19 mouse cellular contexts compared by ENCODE assay signal in genomic region chr2:105691296-105691695, GRCm38 (mm10). TPM values are rescaled to one million over a fixed set of nuclear protein-coding genes. Genes with fewer than 3 reads are reported as not detected.
DNase-seq lines count a peak whose midpoint lies in the region; ATAC-seq lines count a peak whose summit lies in the region.
"Had no signal": no experiment of that assay in that cellular context is flagged by ENCODE, and none has a peak within 500 bp of the region (broad histone marks: within the 10 kb centered on the region; RNA-seq: fewer than 3 reads in every experiment).

No protein-coding gene starts in this region.

- DNase-seq in embryonic facial prominence, embryonic 11.5 days (ENCODE audit: low spot score): peak; percentile 11
- DNase-seq in embryonic facial prominence, embryonic 10.5 days (ENCODE audit: low spot score): no peak
- DNase-seq in neural tube, embryonic 11.5 days (ENCODE audit: low spot score): peak; percentile 22
- DNase-seq in neural tube, embryonic 10.5 days (ENCODE audit: extremely low spot score, low spot score): no peak
- DNase-seq in layer of hippocampus, postnatal 25 days (ENCODE audit: extremely low spot score in 1 of 2, low spot score in 1 of 2): no peak
- DNase-seq in spleen, postnatal 10 days (ENCODE audit: low spot score in 2 of 2): no peak
- DNase-seq: adrenal gland, postnatal 25 days; gastrocnemius, adult 2 months; heart, postnatal 10 days; kidney, adult 8-10 months; kidney, postnatal 36 days; lung, postnatal 14 days; thymus, adult 18-20 months had no signal

- peaks cover 62% of the 10 kb centered on the region for H3K27me3 ChIP-seq in embryonic facial prominence, embryonic 11.5 days (ENCODE audit: control insufficient read depth, insufficient read depth, low read length)
- peaks cover 88% of the 10 kb centered on the region for H3K27me3 ChIP-seq in embryonic facial prominence, embryonic 10.5 days (replicated peaks; ENCODE audit: low read depth, poor library complexity, severe bottlenecking)
- H3K27me3 ChIP-seq in neural tube, embryonic 11.5 days (ENCODE audit: control insufficient read depth, insufficient read depth, low read length): peaks cover 45% of the 10 kb centered on the region
- peaks cover 52% of the 10 kb centered on the region for H3K27me3 ChIP-seq in forebrain, embryonic 12.5 days

- no peaks in the 10 kb centered on the region for H3K9me3 ChIP-seq in embryonic facial prominence, embryonic 11.5 days (replicated peaks; ENCODE audit: control insufficient read depth, low read length)
- no peaks in the 10 kb centered on the region for H3K9me3 ChIP-seq in embryonic facial prominence, embryonic 10.5 days
- H3K9me3 ChIP-seq in neural tube, embryonic 11.5 days (ENCODE audit: control insufficient read depth, low read length): no peaks in the 10 kb centered on the region
- H3K9me3 ChIP-seq in forebrain, embryonic 12.5 days: no peaks in the 10 kb centered on the region
- H3K9me3 ChIP-seq: embryonic facial prominence, embryonic 12.5 days; limb, embryonic 13.5 days had no signal

- no peak overlapping the region for H3K4me3 ChIP-seq in embryonic facial prominence, embryonic 11.5 days (ENCODE audit: low read depth, low read length)
- no peak overlapping the region for H3K4me3 ChIP-seq in embryonic facial prominence, embryonic 10.5 days
- H3K4me3 ChIP-seq in neural tube, embryonic 11.5 days (ENCODE audit: low read depth, low read length): no peak overlapping the region
- H3K4me3 ChIP-seq in forebrain, embryonic 12.5 days (replicated peaks): no peak overlapping the region
- H3K4me3 ChIP-seq: embryonic facial prominence, embryonic 12.5 days; gastrocnemius, adult 2 months; left cerebral cortex, adult 2 months; limb, embryonic 13.5 days had no signal

- ATAC-seq in embryonic facial prominence, embryonic 11.5 days (replicated peaks; ENCODE audit: insufficient number of reproducible peaks, low FRiP score, low TSS enrichment, low read depth): no peak
- ATAC-seq in neural tube, embryonic 11.5 days (ENCODE audit: insufficient read depth, low FRiP score, low TSS enrichment): no peak
- ATAC-seq in forebrain, embryonic 12.5 days (ENCODE audit: low FRiP score): no peak

- H3K4me2 ChIP-seq in embryonic facial prominence, embryonic 11.5 days (ENCODE audit: low read depth, low read length): no peak overlapping the region
- no peak overlapping the region; the same call in 1 of the 2 replicates for H3K4me2 ChIP-seq in neural tube, embryonic 11.5 days (ENCODE audit: low read depth)
- H3K4me2 ChIP-seq in forebrain, embryonic 12.5 days: no peak overlapping the region
- H3K4me2 ChIP-seq: embryonic facial prominence, embryonic 12.5 days; limb, embryonic 13.5 days had no signal

- 7% methylated on average over 10 of the region's 10 CpGs for WGBS in embryonic facial prominence, embryonic 11.5 days
- 10% methylated on average over 10 of the region's 10 CpGs for WGBS in embryonic facial prominence, embryonic 10.5 days
- WGBS in neural tube, embryonic 11.5 days: 9% methylated on average over 10 of the region's 10 CpGs
- 13% methylated on average over 10 of the region's 10 CpGs for WGBS in forebrain, embryonic 12.5 days

- no peaks in the 10 kb centered on the region for H3K36me3 ChIP-seq in embryonic facial prominence, embryonic 11.5 days (replicated peaks; ENCODE audit: control insufficient read depth, insufficient read depth, low read depth, low read length)
- H3K36me3 ChIP-seq in embryonic facial prominence, embryonic 10.5 days (replicated peaks): peaks cover 7% of the 10 kb centered on the region
- no peaks in the 10 kb centered on the region for H3K36me3 ChIP-seq in neural tube, embryonic 11.5 days (ENCODE audit: control insufficient read depth, insufficient read depth, low read length)
- peaks cover 40% of the 10 kb centered on the region for H3K36me3 ChIP-seq in forebrain, embryonic 12.5 days (replicated peaks)
- H3K36me3 ChIP-seq: embryonic facial prominence, embryonic 12.5 days; limb, embryonic 13.5 days had no signal

- H3K9ac ChIP-seq in embryonic facial prominence, embryonic 11.5 days (replicated peaks; ENCODE audit: low read length): no peak overlapping the region
- no peak overlapping the region for H3K9ac ChIP-seq in neural tube, embryonic 11.5 days (ENCODE audit: low read length)
- H3K9ac ChIP-seq in forebrain, embryonic 12.5 days: no peak overlapping the region; the same call in 1 of the 2 replicates
- H3K9ac ChIP-seq: embryonic facial prominence, embryonic 12.5 days; limb, embryonic 13.5 days had no signal

- no peak overlapping the region for H3K27ac ChIP-seq in embryonic facial prominence, embryonic 11.5 days (replicated peaks; ENCODE audit: low read depth, low read length)
- H3K27ac ChIP-seq in embryonic facial prominence, embryonic 10.5 days (replicated peaks): no peak overlapping the region
- no peak overlapping the region for H3K27ac ChIP-seq in neural tube, embryonic 11.5 days (ENCODE audit: low read depth, low read length)
- 0 out of 2 replicates have a peak overlapping the region, but pooled peaks have one; percentile 36 for H3K27ac ChIP-seq in forebrain, embryonic 12.5 days
- H3K27ac ChIP-seq: embryonic facial prominence, embryonic 12.5 days; gastrocnemius, adult 2 months; left cerebral cortex, adult 2 months; limb, embryonic 13.5 days had no signal

- H3K4me1 ChIP-seq in embryonic facial prominence, embryonic 11.5 days (ENCODE audit: control insufficient read depth, insufficient read depth, low read length): no peaks in the 10 kb centered on the region; the same call in 1 of the 2 replicates
- peaks cover 44% of the 10 kb centered on the region for H3K4me1 ChIP-seq in embryonic facial prominence, embryonic 10.5 days
- peaks cover 29% of the 10 kb centered on the region for H3K4me1 ChIP-seq in neural tube, embryonic 11.5 days (ENCODE audit: control insufficient read depth, insufficient read depth, low read length)
- peaks cover 51% of the 10 kb centered on the region for H3K4me1 ChIP-seq in forebrain, embryonic 12.5 days

RNA-seq across cellular contexts. Expression of gene Pax6, which starts 22.6 kb away (rescaled TPM):
- polyA plus RNA-seq in embryonic facial prominence, embryonic 11.5 days (2014; fragmentation: Nextera tagmentation; extraction: Ambion mirVana): 13.9 and 26.6 TPM in 2 replicates
- polyA plus RNA-seq in embryonic facial prominence, embryonic 10.5 days (2016; fragmentation: Nextera tagmentation; extraction: Ambion mirVana): 13.0 and 22.3 TPM in 2 replicates
- polyA plus RNA-seq in neural tube, embryonic 11.5 days (2014; fragmentation: Nextera tagmentation; extraction: Ambion mirVana): 28.2 and 30.7 TPM in 2 replicates
- polyA plus RNA-seq in forebrain, embryonic 12.5 days (2016; fragmentation: Nextera tagmentation; extraction: Ambion mirVana): 110 and 111 TPM in 2 replicates
- 1 to 10 TPM; 9.4 to 9.7 TPM for total RNA-seq in layer of hippocampus, postnatal 25 days (2021)
- total RNA-seq: adrenal gland, postnatal 25 days; gastrocnemius, adult 2 months; heart, postnatal 10 days; megakaryocyte-erythroid progenitor cell, adult 5-6 weeks had no signal
- polyA plus RNA-seq: urinary bladder, adult 2 months had no signal

Comparison
In these comparisons a context has a peak if more than half of its experiments do, and no peak if none do; other contexts are left out.
1. DNase-seq: peak in embryonic facial prominence, embryonic 11.5 days (single experiment) and neural tube, embryonic 11.5 days (single experiment); none in embryonic facial prominence, embryonic 10.5 days (single experiment), neural tube, embryonic 10.5 days (single experiment), layer of hippocampus, postnatal 25 days (0 of 2) and spleen, postnatal 10 days (0 of 2).